Comparison of ENCODE assay signal across 10 mouse cellular contexts in genomic region chr5:98863891-98864290, GRCm38 (mm10). TPM values are rescaled to one million over a fixed set of nuclear protein-coding genes. Genes with fewer than 3 reads are reported as not detected.
DNase-seq lines count a peak whose midpoint lies in the region; ATAC-seq lines count a peak whose summit lies in the region.
"Had no signal": no experiment of that assay in that cellular context is flagged by ENCODE, and none has a peak within 500 bp of the region (broad histone marks: within the 10 kb centered on the region; RNA-seq: fewer than 3 reads in every experiment).

No protein-coding gene starts in this region.

- no peaks in the 10 kb centered on the region for H3K9me3 ChIP-seq in heart, embryonic 15.5 days (replicated peaks)
- no peaks in the 10 kb centered on the region for H3K9me3 ChIP-seq in limb, embryonic 11.5 days (ENCODE audit: control insufficient read depth, low read length)

- no peak for ATAC-seq in heart, embryonic 15.5 days (replicated peaks; ENCODE audit: insufficient number of reproducible peaks, insufficient read depth, low FRiP score, low read depth)
- ATAC-seq in limb, embryonic 11.5 days (ENCODE audit: insufficient number of reproducible peaks, low FRiP score, low TSS enrichment, low read depth), result no peak

- H3K27ac ChIP-seq in heart, embryonic 15.5 days, result no peak overlapping the region
- no peak overlapping the region for H3K27ac ChIP-seq in limb, embryonic 11.5 days (replicated peaks; ENCODE audit: low read depth, low read length)

- no peak overlapping the region for H3K4me3 ChIP-seq in heart, embryonic 15.5 days
- no peak overlapping the region for H3K4me3 ChIP-seq in limb, embryonic 11.5 days (ENCODE audit: low read depth, low read length)

- 1% methylated on average over 6 of the region's 6 CpGs for WGBS in heart, embryonic 15.5 days
- WGBS in limb, embryonic 11.5 days, result 2% methylated on average over 6 of the region's 6 CpGs

- H3K4me1 ChIP-seq in heart, embryonic 15.5 days (replicated peaks), result no peaks in the 10 kb centered on the region
- no peaks in the 10 kb centered on the region for H3K4me1 ChIP-seq in limb, embryonic 11.5 days (ENCODE audit: control insufficient read depth, insufficient read depth, low read length)

- peak; percentile 13 for DNase-seq in cerebellum, adult 9-10 months
- no peak for DNase-seq in cerebellum, adult 11 months
- DNase-seq in right cerebral cortex, postnatal 4 days, result peak; percentile 12
- no peak for DNase-seq in right cerebral cortex, adult 18-20 months
- peak; percentile 47 for DNase-seq in limb, embryonic 11.5 days (ENCODE audit: low spot score)
- peak; percentile 83 for DNase-seq in retina, embryonic 14.5 days (ENCODE audit: low spot score)
- no peak for DNase-seq in spleen, postnatal 14 days (ENCODE audit: low spot score in 2 of 2)

- no peaks in the 10 kb centered on the region for H3K36me3 ChIP-seq in heart, embryonic 15.5 days
- no peaks in the 10 kb centered on the region for H3K36me3 ChIP-seq in limb, embryonic 11.5 days (ENCODE audit: control insufficient read depth, insufficient read depth, low read length)
- H3K36me3 ChIP-seq: G1E had no signal

- H3K9ac ChIP-seq in heart, embryonic 15.5 days, result no peak overlapping the region
- H3K9ac ChIP-seq in limb, embryonic 11.5 days (ENCODE audit: low read length), result no peak overlapping the region

- H3K4me2 ChIP-seq in heart, embryonic 15.5 days, result peak overlapping the region; percentile 37; the same call in 1 of the 2 replicates
- H3K4me2 ChIP-seq in limb, embryonic 11.5 days (ENCODE audit: low read depth, severe bottlenecking), result no peak overlapping the region

- 0 out of 2 replicates have a peak, but pooled peaks cover 7% of the 10 kb centered on the region for H3K27me3 ChIP-seq in heart, embryonic 15.5 days
- no peaks in the 10 kb centered on the region for H3K27me3 ChIP-seq in limb, embryonic 11.5 days (ENCODE audit: control insufficient read depth, insufficient read depth, low read length)

RNA-seq across cellular contexts. Expression of gene Bmp3, which starts 9.7 kb away (rescaled TPM):
- 0.83 and 2.1 TPM in 2 replicates for polyA plus RNA-seq in heart, embryonic 15.5 days (2015; fragmentation: Nextera tagmentation; extraction: Ambion mirVana)
- 1.5 and 2.0 TPM in 2 replicates for polyA plus RNA-seq in limb, embryonic 11.5 days (2014; fragmentation: Nextera tagmentation; extraction: Ambion mirVana)
- polyA plus RNA-seq: G1E; testis, adult 2 months had no signal

Comparison
In these comparisons a context has a peak if more than half of its experiments do, and no peak if none do; other contexts are left out.
1. DNase-seq: peak in cerebellum, adult 9-10 months (single experiment), right cerebral cortex, postnatal 4 days (single experiment), limb, embryonic 11.5 days (single experiment) and retina, embryonic 14.5 days (single experiment); none in cerebellum, adult 11 months (single experiment), right cerebral cortex, adult 18-20 months (single experiment) and spleen, postnatal 14 days (0 of 2).